Mouse (Mus musculus) ovary, postnatal 36 days (tissue): Measurements from ENCODE around the gene Kctd13.
A peak's percentile ranks its signal among the peaks of the same experiment; 100 is the strongest.

Experiments used
- DNase-seq: peaks from one replicate; pipeline ENCODE4 v3.0.0; 2022; ENCODE audit warnings: low spot score, mixed read lengths

The Kctd13 gene

DNA sequence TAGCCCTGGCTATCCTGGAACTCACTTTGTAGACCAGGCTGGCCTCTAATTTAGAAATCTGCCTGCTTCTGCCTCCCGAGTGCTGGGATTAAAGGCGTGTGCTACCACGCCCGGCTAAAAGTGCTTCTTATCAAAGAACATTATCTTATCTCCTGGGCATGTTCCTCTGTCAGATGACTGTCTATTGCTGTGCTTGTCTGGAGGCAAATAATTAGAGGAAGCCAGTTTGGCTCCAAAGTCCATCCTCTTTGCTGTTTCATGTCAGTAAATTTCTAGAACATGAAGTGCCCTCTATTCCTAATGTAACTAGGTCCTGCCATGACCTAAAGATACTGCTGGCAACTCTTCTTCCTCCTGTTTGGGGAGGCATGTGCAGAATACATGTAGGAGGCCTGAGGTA lies 53.4 kb downstream of the Kctd13 start:
- DNase-seq: no peak

DNA sequence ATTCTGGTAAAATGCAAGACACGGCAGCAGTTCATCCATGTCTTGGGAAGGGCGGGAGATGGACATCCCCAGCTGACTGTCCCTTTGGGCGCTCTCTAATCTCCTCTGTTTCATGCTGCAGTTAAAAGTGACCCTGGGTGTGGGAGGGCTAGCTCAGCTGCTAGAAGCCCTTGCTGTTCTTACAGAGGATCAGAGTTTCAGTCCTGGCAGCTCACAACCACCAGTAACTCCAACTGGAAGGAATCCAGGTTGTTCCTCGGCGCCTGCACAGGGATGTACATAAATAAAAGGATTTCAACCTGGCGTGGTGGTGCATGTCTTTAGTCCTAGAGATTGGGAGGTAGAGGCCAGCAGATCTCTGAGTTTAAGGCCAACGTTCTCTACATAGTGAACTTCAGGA lies 54.4 kb downstream of the Kctd13 start:
- no peak for DNase-seq

DNA sequence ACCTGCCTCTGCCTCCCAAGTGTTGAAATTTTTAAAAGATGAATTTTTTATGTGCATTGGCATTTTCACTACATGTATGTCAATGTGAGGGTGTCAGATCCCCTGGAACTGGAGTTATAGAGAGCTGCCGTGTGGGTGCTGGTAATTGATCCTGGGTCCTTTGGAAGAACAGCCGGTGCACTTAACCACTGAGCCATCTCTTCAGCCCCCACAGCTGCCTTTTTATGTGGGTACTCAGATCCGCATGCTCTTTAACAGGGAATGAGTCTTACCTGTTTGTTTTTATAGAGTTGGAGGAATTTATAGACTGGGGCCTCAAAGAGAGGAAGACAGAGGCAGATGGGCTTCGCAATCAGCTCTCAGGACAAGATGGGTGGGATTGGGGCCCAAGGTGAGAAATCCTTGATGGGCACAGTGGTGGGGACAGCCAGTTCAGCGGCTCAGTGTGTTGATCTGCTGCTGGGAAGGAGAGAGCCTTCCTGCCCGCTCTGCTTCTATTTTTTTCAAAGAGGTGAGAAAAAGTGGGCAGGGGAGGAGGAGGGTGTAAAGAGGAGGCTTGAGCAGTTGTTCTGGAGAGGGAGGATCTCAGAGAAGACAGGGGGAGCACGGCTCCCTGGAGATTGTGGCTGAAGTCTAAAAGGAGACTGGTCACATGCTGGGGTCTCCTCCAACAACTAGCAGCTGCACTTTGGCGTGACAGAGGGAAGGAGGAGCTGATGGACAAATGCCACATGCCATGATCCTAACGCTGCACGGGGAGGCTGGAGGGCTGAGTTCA lies 56.2 kb downstream of the Kctd13 start:
- no peak for DNase-seq

DNA sequence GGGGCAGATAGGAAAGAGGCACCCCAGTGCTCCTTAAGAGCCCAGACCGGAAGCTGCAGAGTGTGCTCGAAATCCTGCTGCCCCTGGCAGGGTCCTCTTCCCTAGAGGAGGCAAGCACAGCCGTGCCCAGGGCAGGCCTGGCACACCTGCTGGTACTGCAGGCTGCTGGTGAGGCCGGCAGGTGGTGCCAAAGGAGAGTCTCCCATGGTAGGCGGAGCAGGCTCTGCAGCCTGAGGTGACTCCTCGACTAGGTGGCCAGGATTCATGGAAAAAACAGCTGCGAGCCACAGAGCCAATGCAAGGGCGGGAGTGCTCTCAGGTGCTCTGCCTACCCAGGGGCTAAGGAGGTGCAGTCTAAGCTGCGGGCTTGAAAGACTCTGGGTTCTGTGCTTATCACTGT lies 57.6 kb downstream of the Kctd13 start:
- peak; percentile 51 for DNase-seq

DNA sequence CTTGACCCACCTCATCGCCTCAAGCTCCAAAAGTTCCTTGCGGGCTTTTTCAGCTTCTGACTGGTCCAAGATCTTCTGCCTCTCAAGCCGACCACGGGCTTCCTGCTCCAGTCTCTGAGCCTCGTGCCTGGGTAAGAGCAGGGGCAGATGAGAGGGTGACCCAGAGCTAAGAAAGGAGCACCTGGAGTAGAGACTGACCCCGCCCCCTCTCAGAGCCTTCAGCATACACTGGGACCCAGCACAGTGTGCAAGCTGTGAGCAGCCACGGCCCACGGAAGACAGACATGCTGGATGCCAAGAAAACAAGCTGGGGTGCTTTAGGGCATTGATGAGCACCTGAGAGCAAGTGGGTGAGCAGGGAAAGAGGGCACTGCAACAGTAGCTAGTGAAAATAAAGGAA lies 60.1 kb downstream of the Kctd13 start:
- DNase-seq: no peak
